Mouse (Mus musculus) T-cell, adult 66 days (primary cell): Measurements from ENCODE around the gene Dpagt1. TPM values are rescaled to one million over a fixed set of nuclear protein-coding genes. Genes with fewer than 3 reads are reported as not detected.

Experiments
- total RNA-seq, 2 experiments: library from RNA; stranded (reverse); gene quantifications; 3 replicates in 1 of 2; 4 replicates in 1 of 2; pipeline ENCODE4 v1.2.4; 2023

The Dpagt1 gene
- 10 to 100 TPM in 1 of 2 experiments, 1 to 10 TPM in 1; 8.9 to 11.5 TPM for total RNA-seq

GRCm38 (mm10) chr9:44325768-44326370, at the start of gene Dpagt1:
Gene Dpagt1, plus strand, starts transcription at chr9:44326019.

GRCm38 (mm10) chr9:44288076-44288958, 37.5 kb upstream of the Dpagt1 start, which contains the start of gene Abcg4:
Gene Abcg4, minus strand, starts transcription at chr9:44288615.

GRCm38 (mm10) chr9:44305466-44306079, 20.2 kb upstream of the Dpagt1 start, which contains the start of gene Hinfp:
Gene Hinfp, minus strand, starts transcription at chr9:44305671.

GRCm38 (mm10) chr9:44319887-44320798, 5.7 kb upstream of the Dpagt1 start, which contains the start of gene C2cd2l:
Gene C2cd2l, minus strand, starts transcription at chr9:44320285.

DNA sequence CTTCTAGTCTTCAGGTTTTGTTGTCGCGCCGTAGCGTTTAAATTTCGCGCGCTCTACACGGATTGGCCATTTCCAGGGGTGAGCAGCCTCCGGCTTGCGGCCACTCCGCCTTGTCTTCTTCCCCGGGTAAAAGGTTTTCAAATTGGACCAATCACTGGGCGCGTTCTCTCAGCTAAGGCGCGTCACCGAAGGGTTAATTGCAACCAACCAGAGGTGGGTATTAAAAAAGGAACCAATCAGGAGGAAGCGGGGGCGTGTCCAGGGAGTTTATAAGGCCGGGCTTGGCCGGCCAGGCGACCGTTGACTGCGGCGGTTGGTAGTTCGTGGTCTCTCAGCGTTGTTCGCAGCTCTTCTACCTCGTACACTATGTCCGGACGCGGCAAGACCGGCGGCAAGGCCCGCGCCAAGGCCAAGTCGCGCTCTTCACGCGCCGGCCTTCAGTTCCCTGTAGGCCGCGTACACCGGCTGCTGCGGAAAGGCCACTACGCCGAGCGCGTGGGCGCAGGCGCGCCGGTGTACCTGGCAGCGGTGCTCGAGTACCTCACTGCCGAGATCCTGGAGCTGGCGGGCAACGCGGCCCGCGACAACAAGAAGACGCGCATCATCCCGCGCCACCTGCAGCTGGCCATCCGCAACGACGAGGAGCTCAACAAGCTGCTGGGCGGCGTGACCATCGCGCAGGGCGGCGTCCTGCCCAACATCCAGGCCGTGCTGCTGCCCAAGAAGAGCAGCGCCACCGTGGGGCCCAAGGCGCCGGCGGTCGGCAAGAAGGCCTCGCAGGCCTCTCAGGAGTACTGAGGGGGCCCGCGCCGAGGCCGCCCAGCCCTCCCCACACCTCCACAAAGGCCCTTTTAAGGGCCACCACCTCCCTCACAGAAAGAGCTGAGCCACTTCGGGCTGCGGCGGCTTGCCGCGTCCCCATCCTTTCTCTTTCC, 8.8 kb downstream of the Dpagt1 start, which contains the start of gene H2afx:
Gene H2afx (plus strand): TSS at position 299 of the 935 bp plus-strand sequence.

DNA sequence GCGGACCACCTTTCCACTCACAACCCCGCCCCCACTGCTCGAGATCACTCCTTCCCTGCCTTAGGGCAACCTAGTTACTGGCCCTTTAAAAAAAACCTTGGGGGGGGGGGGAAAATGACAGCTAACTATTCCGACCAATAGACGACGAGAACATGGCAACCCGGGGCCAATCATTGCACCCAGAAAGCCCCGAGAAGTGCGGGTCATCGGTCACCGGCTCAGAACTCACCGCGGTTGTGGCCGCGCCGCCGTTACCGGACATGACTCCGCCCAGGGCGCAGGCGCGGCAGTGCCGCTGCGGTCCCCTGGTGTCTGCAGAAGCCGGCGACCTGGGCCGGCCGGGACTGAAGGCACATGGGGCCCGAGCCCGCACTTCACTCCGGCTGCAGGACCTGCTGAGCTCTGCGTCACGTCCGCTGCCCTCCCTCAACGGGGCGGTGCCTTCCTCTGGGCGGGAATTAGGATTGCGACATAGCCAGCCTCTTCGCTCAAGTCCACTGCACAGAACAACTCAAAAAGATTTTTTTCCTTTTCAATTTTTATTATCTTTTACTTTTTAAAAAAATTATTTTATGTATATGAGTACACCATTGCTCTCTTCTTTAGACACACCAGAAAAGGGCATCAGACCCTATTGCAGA, 18.1 kb downstream of the Dpagt1 start, which contains the start of gene Hmbs:
Gene Hmbs (minus strand): TSS at position 448 of the 641 bp plus-strand sequence.

DNA sequence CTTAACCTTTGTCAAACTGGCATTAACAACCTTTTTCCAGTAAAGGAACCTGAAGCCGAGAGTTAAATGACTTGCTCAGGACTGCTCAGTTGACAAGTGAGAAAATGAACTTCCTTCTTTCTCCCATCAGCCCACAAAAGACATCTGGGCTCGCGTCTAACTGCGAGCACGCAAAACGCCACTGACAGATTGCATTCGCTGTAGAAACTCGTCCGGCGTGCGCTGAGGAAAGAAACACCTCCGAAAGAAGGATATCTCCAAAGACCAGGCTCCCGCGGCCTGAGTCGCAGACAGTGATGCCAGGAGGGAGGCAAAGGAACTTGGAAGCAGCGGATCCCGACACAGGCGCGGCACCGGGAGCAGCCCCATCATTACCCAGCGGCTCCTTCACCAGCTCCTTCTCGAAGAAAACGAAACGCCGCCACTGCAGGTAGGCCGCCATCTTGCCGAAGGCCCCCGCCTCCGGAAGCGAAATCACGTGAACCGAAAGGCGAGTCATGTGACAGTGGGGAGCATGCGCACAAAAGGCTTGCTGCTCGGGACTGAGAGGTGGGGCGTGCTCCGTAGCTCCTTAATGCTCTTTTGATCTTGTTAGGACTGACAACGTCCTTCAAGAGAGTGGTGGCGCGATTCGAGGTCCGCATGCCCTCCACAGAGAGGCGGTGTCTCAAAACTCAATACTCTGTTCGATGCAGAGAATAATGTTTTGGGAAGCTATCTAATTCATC, 35.5 kb downstream of the Dpagt1 start, which contains the start of gene Vps11:
Gene Vps11 (minus strand): TSS at position 481 of the 728 bp plus-strand sequence.

DNA sequence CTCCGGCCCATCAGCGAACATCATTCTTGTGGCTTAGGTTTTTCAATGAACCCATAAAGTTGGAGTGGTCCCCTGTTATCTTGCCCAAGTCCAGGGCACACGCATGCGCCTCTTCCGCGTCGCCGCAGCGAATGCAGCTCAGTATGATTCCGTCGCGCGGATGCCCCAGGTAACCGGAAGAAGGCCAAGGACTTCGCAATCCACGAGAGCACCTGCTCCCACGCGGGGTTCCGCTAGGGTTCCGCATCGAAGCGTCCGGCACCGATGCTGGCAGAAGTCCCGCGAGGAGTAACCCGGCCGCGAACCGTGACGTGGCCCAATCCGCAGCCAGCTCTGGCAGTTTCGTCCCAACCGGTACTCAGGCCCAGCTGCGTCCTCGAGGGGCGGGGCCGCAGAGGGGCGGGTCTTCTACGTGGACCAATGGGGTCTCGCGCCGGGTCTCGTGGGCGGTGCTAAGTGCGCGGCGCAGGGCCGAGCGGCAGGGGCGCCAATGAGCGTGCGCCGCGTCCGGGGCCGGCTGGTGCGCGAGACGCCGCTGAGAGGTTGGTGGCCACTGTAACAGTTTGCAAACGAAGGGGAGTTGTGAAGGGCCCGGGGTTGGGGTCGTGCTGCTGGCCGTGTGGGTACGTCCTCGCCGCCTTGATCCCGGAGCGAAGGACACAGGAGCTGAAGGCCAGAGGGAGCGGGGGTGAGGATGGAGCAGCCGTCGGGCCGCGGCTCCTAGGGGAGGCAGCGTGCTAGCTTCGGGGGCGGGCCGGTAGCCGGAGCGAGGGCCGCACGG, 53.4 kb downstream of the Dpagt1 start, which contains the start of gene Hyou1:
Gene Hyou1 (plus strand): TSS at position 437 of the 781 bp plus-strand sequence.

Other genes starting within 250 kb of the Dpagt1 start
- gene Mfrp, start 224.3 kb upstream of the Dpagt1 start, total RNA-seq: under 1 TPM; 0.29 to 0.30 TPM
- under 1 TPM in 1 of 2 experiments, not detected in 1; 0.83 TPM for gene C1qtnf5, start 218.8 kb upstream of the Dpagt1 start, total RNA-seq
- gene Gm49380, start 212.5 kb upstream of the Dpagt1 start, total RNA-seq: under 1 TPM in 1 of 2 experiments, not detected in 1; 0.17 TPM
- gene Rnf26, start 212.5 kb upstream of the Dpagt1 start, total RNA-seq: 10 to 100 TPM; 21.5 to 25.5 TPM
- under 1 TPM; 0.33 to 0.79 TPM for gene Mcam, start 191.6 kb upstream of the Dpagt1 start, total RNA-seq
- gene Cbl, start 92.0 kb upstream of the Dpagt1 start, total RNA-seq: 100 to 1,000 TPM; 169 to 185 TPM
- not detected for gene Ccdc153, start 85.3 kb upstream of the Dpagt1 start, total RNA-seq
- under 1 TPM in 1 of 2 experiments, not detected in 1; 0.50 TPM for gene Pdzd3, start 74.5 kb upstream of the Dpagt1 start, total RNA-seq
- gene Nlrx1, start 57.4 kb upstream of the Dpagt1 start, total RNA-seq: 1 to 10 TPM; 3.6 to 5.0 TPM
- gene Abcg4, start 37.4 kb upstream of the Dpagt1 start, total RNA-seq: under 1 TPM in 1 of 2 experiments, not detected in 1; 0.47 TPM
- gene Hinfp, start 20.3 kb upstream of the Dpagt1 start, total RNA-seq: 10 to 100 TPM; 55.1 to 69.3 TPM
- gene C2cd2l, start 5.7 kb upstream of the Dpagt1 start, total RNA-seq: 10 to 100 TPM; 17.0 to 29.0 TPM
- 10 to 100 TPM; 37.5 to 58.5 TPM for gene H2afx, start 8.7 kb downstream of the Dpagt1 start, total RNA-seq
- gene Hmbs, start 18.2 kb downstream of the Dpagt1 start, total RNA-seq: 10 to 100 TPM; 18.0 to 24.2 TPM
- 10 to 100 TPM; 51.2 to 57.1 TPM for gene Vps11, start 35.7 kb downstream of the Dpagt1 start, total RNA-seq
- gene Hyou1, start 53.5 kb downstream of the Dpagt1 start, total RNA-seq: 10 to 100 TPM; 71.4 to 78.9 TPM
- 10 to 100 TPM; 16.4 to 18.4 TPM for gene Slc37a4, start 70.8 kb downstream of the Dpagt1 start, total RNA-seq
- 1,000 to 10,000 TPM; 2,876 to 2,979 TPM for gene Rps25, start 81.1 kb downstream of the Dpagt1 start, total RNA-seq
- 10 to 100 TPM; 50.5 to 56.7 TPM for gene Trappc4, start 81.6 kb downstream of the Dpagt1 start, total RNA-seq
- 10 to 100 TPM; 33.1 to 41.6 TPM for gene Ccdc84, start 92.5 kb downstream of the Dpagt1 start, total RNA-seq
- not detected for gene Foxr1, start 115.1 kb downstream of the Dpagt1 start, total RNA-seq
- not detected for gene Upk2, start 129.0 kb downstream of the Dpagt1 start, total RNA-seq
- gene Bcl9l, start 156.8 kb downstream of the Dpagt1 start, total RNA-seq: 100 to 1,000 TPM; 207 to 232 TPM
- 10 to 100 TPM; 14.1 TPM for gene Cxcr5, start 235.9 kb downstream of the Dpagt1 start, total RNA-seq